8 mouse cellular contexts compared by ENCODE assay signal in the genomic region with DNA sequence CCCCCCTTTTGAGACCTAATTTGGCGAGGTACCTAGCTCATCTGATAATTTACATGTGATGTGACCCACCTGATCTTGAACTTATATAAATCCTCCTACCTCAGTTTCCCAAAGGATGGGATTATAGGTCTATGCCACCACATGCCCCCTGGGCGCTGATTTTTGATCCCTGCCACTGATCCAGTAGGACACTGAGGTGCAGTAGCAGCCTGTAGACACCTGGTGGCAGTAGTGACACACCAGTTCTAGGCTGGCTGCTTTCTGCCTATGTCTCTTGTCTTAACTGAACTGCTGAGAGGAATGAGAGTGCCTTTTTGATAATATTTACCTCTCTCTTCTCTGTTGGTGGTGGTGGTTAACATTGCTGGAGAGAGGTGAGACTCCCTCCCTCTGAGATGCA.
A peak's percentile ranks its signal among the peaks of the same experiment; 100 is the strongest.
DNase-seq lines count a peak whose midpoint lies in the region; ATAC-seq and TF ChIP-seq lines count a peak whose summit lies in the region.

No protein-coding gene starts in this region.

- peak; percentile 69 to 74 for DNase-seq in B cell, adult 2 months
- peak; percentile 76 for DNase-seq in ZHBTc4 (ENCODE audit: low read depth, low spot score)
- peak; percentile 83 to 87 for DNase-seq in cerebellum, postnatal 25 days
- peak; percentile 60 for DNase-seq in gastrocnemius, adult 18-20 months (ENCODE audit: low spot score)
- peak; percentile 19 for DNase-seq in liver, adult 2 months (ENCODE audit: extremely low read depth, low read depth, low spot score)
- DNase-seq in ovary, adult 18-20 months (ENCODE audit: low spot score) = peak; percentile 23
- DNase-seq in thymus, adult 2 months = peak; percentile 70

- no peak overlapping the region for H3K4me2 ChIP-seq in kidney, embryonic 14.5 days (replicated peaks; ENCODE audit: low read depth, low read length)

- no peaks in the 10 kb centered on the region for H3K4me1 ChIP-seq in kidney, embryonic 14.5 days (ENCODE audit: control insufficient read depth, insufficient read depth, low read length)
- H3K4me1 ChIP-seq in liver, adult 2 months (ENCODE audit: control insufficient read depth, insufficient read depth, low read length) = no peaks in the 10 kb centered on the region
- no peaks in the 10 kb centered on the region for H3K4me1 ChIP-seq in thymus, adult 2 months (replicated peaks; ENCODE audit: control insufficient read depth, insufficient read depth, low read length)

- no peaks in the 10 kb centered on the region for H3K9me3 ChIP-seq in kidney, embryonic 14.5 days (ENCODE audit: control insufficient read depth, low read length)

- TF ChIP-seq CTCF in liver, adult 2 months (IDR thresholded peaks at IDR 0.05; ENCODE audit: low read depth, low read length) = peak; percentile 84
- TF ChIP-seq CTCF in thymus, adult 2 months (IDR thresholded peaks at IDR 0.05; ENCODE audit: borderline replicate concordance, control insufficient read depth, extremely low read depth, insufficient read depth, low read length, poor library complexity) = peak; percentile 49; the same call in 1 of the 2 replicates

- TF ChIP-seq POLR2A in liver, adult 2 months (IDR thresholded peaks at IDR 0.05; ENCODE audit: extremely low read depth, insufficient read depth, low read length) = no peak
- no peak for TF ChIP-seq POLR2A in thymus, adult 2 months (IDR thresholded peaks at IDR 0.05; ENCODE audit: control insufficient read depth, extremely low read depth, insufficient read depth, low read length, poor library complexity)

- H3K4me3 ChIP-seq in kidney, embryonic 14.5 days (ENCODE audit: low read length) = no peak overlapping the region
- H3K4me3 ChIP-seq in liver, adult 2 months (ENCODE audit: insufficient read depth, low read depth, low read length) = no peak overlapping the region
- no peak overlapping the region for H3K4me3 ChIP-seq in thymus, adult 2 months (ENCODE audit: control insufficient read depth, insufficient read depth, low read length)

- H3K27me3 ChIP-seq in kidney, embryonic 14.5 days (ENCODE audit: control insufficient read depth, insufficient read depth, low read length) = no peaks in the 10 kb centered on the region
- no peaks in the 10 kb centered on the region for H3K27me3 ChIP-seq in liver, adult 2 months (ENCODE audit: control insufficient read depth, insufficient read depth, low read length)
- H3K27me3 ChIP-seq in thymus, adult 2 months (ENCODE audit: control insufficient read depth, insufficient read depth, low read length) = no peaks in the 10 kb centered on the region

- no peaks in the 10 kb centered on the region for H3K79me2 ChIP-seq in liver, adult 2 months (ENCODE audit: control insufficient read depth, insufficient read depth, low read length)

- no peak overlapping the region for H3K9ac ChIP-seq in kidney, embryonic 14.5 days (ENCODE audit: low read depth, low read length)
- no peak overlapping the region for H3K9ac ChIP-seq in liver, adult 2 months (ENCODE audit: low read depth, low read length)

- WGBS in kidney, embryonic 14.5 days = 11% methylated on average over 2 of the region's 2 CpGs
- WGBS in liver, adult 2 months = 45% methylated on average over 2 of the region's 2 CpGs
- 43% methylated on average over 2 of the region's 2 CpGs for WGBS in thymus, adult 2 months

- H3K27ac ChIP-seq in kidney, embryonic 14.5 days (ENCODE audit: low read depth, low read length) = no peak overlapping the region
- H3K27ac ChIP-seq in liver, adult 2 months (replicated peaks; ENCODE audit: insufficient read depth, low read depth, low read length) = no peak overlapping the region
- H3K27ac ChIP-seq in thymus, adult 2 months (ENCODE audit: control insufficient read depth, insufficient read depth, low read length) = no peak overlapping the region

- peak; percentile 56; the same call in 1 of the 2 replicates for ATAC-seq in kidney, embryonic 14.5 days (ENCODE audit: low FRiP score, low TSS enrichment)

- H3K36me3 ChIP-seq in kidney, embryonic 14.5 days (ENCODE audit: control insufficient read depth, insufficient read depth, low read length) = no peaks in the 10 kb centered on the region
- H3K36me3 ChIP-seq in liver, adult 2 months (ENCODE audit: control insufficient read depth, insufficient read depth, low read length) = no peaks in the 10 kb centered on the region
- H3K36me3 ChIP-seq in thymus, adult 2 months (ENCODE audit: control insufficient read depth, insufficient read depth, low read length) = no peaks in the 10 kb centered on the region

Comparison
In these comparisons a context has a peak if more than half of its experiments do, and no peak if none do; other contexts are left out.
1. DNase-seq: peak in every context shown above with its lines; median percentile 85 in cerebellum, postnatal 25 days; 76 in ZHBTc4; 72 in B cell, adult 2 months; 70 in thymus, adult 2 months; 60 in gastrocnemius, adult 18-20 months; 23 in ovary, adult 18-20 months; 19 in liver, adult 2 months.